Mouse (Mus musculus) limb, embryonic 15.5 days (tissue): ENCODE measurements around the gene Abcb1b. TPM values are rescaled to one million over a fixed set of nuclear protein-coding genes. Genes with fewer than 3 reads are reported as not detected.
"Not testable (repeated sequence)": the region's sequence is repeated elsewhere in the genome, so short reads cannot be mapped to it uniquely, and the experiment has no call there.

Source experiments
- ATAC-seq: fragments of 200-750 bp; cut with Nextera tagmentation; 2 replicates; pipeline ENCODE4 v1.8.0; 2017; ENCODE audit warnings: low read depth, moderate TSS enrichment; ENCODE audit not compliant: insufficient number of reproducible peaks, low FRiP score, low TSS enrichment
- H3K27ac ChIP-seq: fragments of 300-500 bp; sonication (generic); 2 replicates; pipeline ENCODE4 v1.5.1; 2015; ENCODE audit warnings: moderate library complexity, mild to moderate bottlenecking, inconsistent platforms
- H3K27me3 ChIP-seq: fragments of 300-500 bp; sonication (generic); 2 replicates; pipeline ENCODE4 v1.6.1; 2015; ENCODE audit warnings: inconsistent platforms
- H3K36me3 ChIP-seq: fragments of 300-500 bp; sonication (generic); 2 replicates; pipeline ENCODE4 v1.6.1; 2015; ENCODE audit warnings: inconsistent platforms
- H3K4me1 ChIP-seq: fragments of 300-500 bp; sonication (generic); 2 replicates; pipeline ENCODE4 v1.6.1; 2015; ENCODE audit warnings: inconsistent platforms
- H3K4me2 ChIP-seq: fragments of 300-500 bp; sonication (generic); 2 replicates; pipeline ENCODE4 v1.6.1; 2015; ENCODE audit warnings: mild to moderate bottlenecking, inconsistent platforms
- H3K4me3 ChIP-seq: fragments of 300-500 bp; sonication (generic); 2 replicates; pipeline ENCODE4 v1.5.1; 2015; ENCODE audit warnings: mild to moderate bottlenecking, inconsistent platforms
- H3K9ac ChIP-seq: fragments of 300-500 bp; sonication (generic); 2 replicates; pipeline ENCODE4 v1.6.1; 2015; ENCODE audit warnings: inconsistent platforms
- H3K9me3 ChIP-seq: fragments of 300-500 bp; sonication (generic); 2 replicates; pipeline ENCODE4 v1.6.1; 2016; ENCODE audit warnings: inconsistent platforms
- WGBS: fragments of 180-500 bp; shearing (Covaris S2); methylation state at CpG from one replicate; pipeline ENCODE4 v1.1.7; 2015; 5-methylcytosine and 5-hydroxymethylcytosine counted together
- polyA plus RNA-seq: library from polyadenylated mRNA; unstranded; fragments of >200 nt; fragmentation: Nextera tagmentation; extraction: Ambion mirVana; gene quantifications from 2 replicates; pipeline ENCODE4 v1.2.1, GENCODE M21; 2015

Abcb1b gene
- polyA plus RNA-seq, 1 experiment from 2014 or later, result 2.8 TPM

DNA sequence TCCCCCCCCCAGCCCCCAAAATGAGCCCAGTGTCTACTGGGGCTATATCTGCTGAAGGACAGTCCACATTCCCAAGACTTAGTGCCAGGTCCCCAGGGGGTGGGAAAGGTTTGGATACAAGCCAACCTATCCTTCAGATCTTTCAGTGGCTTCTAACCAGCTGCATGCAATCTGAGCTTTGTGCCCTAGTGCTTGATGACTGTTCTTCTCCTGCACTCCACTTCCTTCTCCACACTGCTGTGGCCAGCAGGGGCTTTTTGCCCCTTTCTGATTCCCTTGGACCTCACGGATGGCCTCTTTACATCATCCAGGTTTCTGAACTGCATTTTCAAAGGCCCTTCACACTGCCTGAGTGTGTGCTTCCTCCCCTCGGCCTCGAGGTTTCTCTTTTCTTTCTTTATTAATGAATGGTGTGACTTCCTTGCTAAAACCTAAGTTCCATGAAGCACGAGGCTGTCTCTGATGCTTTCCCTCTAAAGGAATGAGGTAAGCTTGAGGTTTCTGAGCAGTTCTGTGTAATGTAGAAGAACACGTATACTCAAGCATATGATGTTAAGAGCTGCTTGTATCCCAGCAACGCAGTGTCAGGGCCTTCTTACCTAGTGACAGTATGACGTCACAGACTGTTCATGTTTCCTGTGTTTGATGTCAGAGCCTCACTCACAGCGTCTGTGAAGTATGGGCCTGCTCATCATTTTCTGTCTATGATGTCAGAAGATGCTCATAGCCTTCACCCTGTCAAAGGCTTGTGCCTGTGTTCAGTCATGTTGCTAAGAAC is 40.9 kb downstream of the Abcb1b start:
- Histone ChIP-seq H3K27me3 (no peaks in the 10 kb centered on the region), H3K9me3 (no peaks in the 10 kb centered on the region), H3K4me3 (no peak overlapping the region), H3K9ac (no peak overlapping the region), H3K27ac (no peak overlapping the region), H3K4me2 (no peak overlapping the region), H3K4me1 (0 out of 2 replicates have a peak, but pooled peaks cover 4% of the 10 kb centered on the region), H3K36me3 (no peaks in the 10 kb centered on the region)
- WGBS, result 58% methylated on average over 8 of the region's 8 CpGs
- no peak for ATAC-seq

GRCm38 (mm10) chr5:8839651-8840050 is 41.7 kb downstream of the Abcb1b start:
- H3K4me1 ChIP-seq, result 0 out of 2 replicates have a peak, but pooled peaks cover 4% of the 10 kb centered on the region
- H3K9me3 ChIP-seq, result no peaks in the 10 kb centered on the region
- no peak overlapping the region for H3K9ac ChIP-seq
- H3K4me3 ChIP-seq, result no peak overlapping the region
- 88% methylated on average over 4 of the region's 4 CpGs for WGBS
- no peak overlapping the region for H3K27ac ChIP-seq
- no peaks in the 10 kb centered on the region for H3K27me3 ChIP-seq
- no peak for ATAC-seq
- no peak overlapping the region for H3K4me2 ChIP-seq
- no peaks in the 10 kb centered on the region for H3K36me3 ChIP-seq

DNA sequence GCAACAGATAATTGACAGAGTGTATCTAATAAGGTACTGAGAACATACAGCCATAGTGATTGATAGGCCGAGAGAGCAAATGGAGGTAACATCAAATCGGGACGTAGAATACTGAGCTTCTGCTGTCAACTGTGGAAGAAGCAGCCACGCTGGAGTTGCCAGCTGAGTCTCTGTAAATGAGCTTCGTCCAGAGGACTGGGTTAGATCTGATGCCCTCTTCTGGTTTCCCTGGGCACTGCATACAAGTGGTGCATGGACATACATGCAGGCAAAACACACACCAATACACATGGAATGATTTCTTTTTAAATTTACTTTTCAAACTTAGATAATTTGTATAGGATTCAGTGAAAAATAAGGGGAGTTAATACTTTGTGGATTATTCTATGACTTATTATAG is 42.9 kb downstream of the Abcb1b start:
- H3K4me3 ChIP-seq, result no peak overlapping the region
- no peak overlapping the region for H3K27ac ChIP-seq
- no peaks in the 10 kb centered on the region for H3K27me3 ChIP-seq
- no peaks in the 10 kb centered on the region for H3K9me3 ChIP-seq
- H3K36me3 ChIP-seq, result no peaks in the 10 kb centered on the region
- no peak for ATAC-seq
- H3K4me2 ChIP-seq, result no peak overlapping the region
- no peak overlapping the region for H3K9ac ChIP-seq
- 0 out of 2 replicates have a peak, but pooled peaks cover 4% of the 10 kb centered on the region for H3K4me1 ChIP-seq
- 35% methylated on average over 5 of the region's 5 CpGs for WGBS

DNA sequence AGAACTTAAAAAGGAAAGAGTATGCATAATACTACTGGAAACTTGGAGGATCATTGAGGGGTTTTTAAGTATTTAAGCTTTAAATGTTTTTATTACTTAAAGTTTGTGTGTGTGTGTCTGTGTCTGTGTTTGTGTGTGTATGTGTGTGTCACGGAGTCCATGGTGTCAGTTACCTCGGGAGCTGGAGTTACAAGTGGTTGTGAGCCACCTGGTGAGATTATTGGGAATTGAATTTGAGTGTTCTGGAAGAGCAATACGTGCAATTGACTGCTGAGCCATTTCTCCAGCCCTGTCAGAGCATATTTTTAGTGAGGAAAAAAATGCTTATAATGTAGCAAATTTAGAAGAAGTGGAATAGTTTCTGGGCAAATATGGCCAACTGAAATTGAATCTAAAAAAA is 44.9 kb downstream of the Abcb1b start:
- WGBS, result 24% methylated on average over 3 of the region's 3 CpGs
- 0 out of 2 replicates have a peak, but pooled peaks cover 4% of the 10 kb centered on the region for H3K4me1 ChIP-seq
- no peak for ATAC-seq

DNA sequence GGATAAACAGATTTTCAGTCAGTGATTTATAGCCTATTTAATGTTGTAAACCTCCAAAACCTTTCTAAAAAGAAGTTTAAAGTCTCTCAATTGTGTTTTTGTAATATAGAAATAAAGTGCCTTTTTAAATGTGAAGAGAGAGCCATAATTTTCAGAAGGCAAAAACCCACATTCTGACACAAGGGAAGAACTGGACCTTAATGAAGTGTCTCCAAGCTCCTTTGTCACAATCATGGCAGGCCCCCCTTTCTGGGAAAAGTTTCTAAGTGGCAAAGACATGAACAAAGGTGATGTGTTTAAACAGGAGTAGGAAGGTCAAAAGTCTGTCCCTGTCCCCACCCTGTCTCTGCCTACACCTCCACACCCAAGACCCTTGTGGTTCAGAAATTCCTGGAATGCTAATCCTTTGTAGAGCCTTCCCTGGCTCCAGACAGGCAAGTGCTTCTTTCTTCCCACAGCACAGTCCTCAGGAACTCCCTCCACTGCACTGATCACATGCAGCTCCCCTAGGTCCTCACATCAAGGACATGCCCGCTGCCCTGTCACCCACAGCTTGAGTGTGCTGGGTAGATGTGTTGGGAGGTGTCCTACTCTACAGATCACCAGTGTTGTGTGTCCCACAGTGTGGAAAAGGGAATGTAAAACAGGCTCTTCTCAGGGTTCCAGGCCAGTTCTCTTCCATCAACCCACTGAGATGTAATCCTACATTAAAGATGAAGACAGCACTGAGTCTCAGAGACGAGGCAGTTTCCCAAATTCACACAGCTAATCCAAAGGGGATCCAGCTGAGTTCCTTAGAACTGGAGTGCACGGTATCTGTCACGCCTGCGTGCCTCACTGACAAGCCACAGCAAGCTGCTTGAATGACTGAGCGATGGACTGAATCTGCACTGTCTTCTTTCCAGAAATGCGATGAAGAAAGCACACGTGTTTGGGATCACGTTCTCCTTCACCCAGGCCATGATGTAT is 50.9 kb downstream of the Abcb1b start:
- H3K9ac ChIP-seq, H3K27ac ChIP-seq, H3K27me3 ChIP-seq, H3K36me3 ChIP-seq, ATAC-seq, H3K4me2 ChIP-seq, H3K9me3 ChIP-seq, H3K4me3 ChIP-seq, H3K4me1 ChIP-seq: not testable (repeated sequence)
- WGBS, result 68% methylated on average over 7 of the region's 9 CpGs

More for the DNA sequence above, 44.9 kb downstream of the Abcb1b start:
- Histone ChIP-seq H3K9me3 (no peaks in the 10 kb centered on the region), H3K4me2 (no peak overlapping the region), H3K27me3 (no peaks in the 10 kb centered on the region), H3K4me3 (no peak overlapping the region), H3K27ac (no peak overlapping the region), H3K36me3 (no peaks in the 10 kb centered on the region), H3K9ac (no peak overlapping the region)

DNA sequence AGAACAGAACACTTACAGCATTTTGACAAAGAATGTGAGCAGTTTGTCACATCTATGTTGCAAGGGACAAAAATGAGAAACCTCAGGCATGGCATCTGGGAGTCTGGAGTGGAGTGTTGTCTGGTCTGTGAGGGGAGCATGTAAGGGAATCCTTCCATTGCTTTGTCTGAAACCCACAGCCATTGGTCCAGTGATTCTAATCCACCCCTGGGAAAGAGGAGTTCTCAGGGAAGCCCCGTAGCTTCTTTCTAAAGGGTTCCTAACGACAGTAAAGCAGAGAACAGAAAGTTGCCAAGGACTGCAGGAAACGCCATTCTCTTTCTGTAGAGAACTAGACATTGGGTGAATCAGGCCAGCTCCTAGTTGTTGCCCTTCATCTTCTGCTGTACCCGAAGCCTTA is 52.9 kb downstream of the Abcb1b start:
- H3K4me3 ChIP-seq, result no peak overlapping the region
- WGBS, result 74% methylated on average over 4 of the region's 4 CpGs
- H3K36me3 ChIP-seq, result no peaks in the 10 kb centered on the region
- no peak for ATAC-seq
- no peaks in the 10 kb centered on the region for H3K27me3 ChIP-seq
- H3K4me1 ChIP-seq, result no peaks in the 10 kb centered on the region
- no peak overlapping the region for H3K4me2 ChIP-seq
- no peak overlapping the region for H3K27ac ChIP-seq
- H3K9me3 ChIP-seq, result no peaks in the 10 kb centered on the region
- no peak overlapping the region for H3K9ac ChIP-seq

GRCm38 (mm10) chr5:8857201-8857600 is 59.3 kb downstream of the Abcb1b start:
- Histone ChIP-seq H3K4me1 (no peaks in the 10 kb centered on the region), H3K27ac (no peak overlapping the region), H3K4me2 (no peak overlapping the region)

GRCm38 (mm10) chr5:8861811-8862210 is 63.9 kb downstream of the Abcb1b start:
- no peaks in the 10 kb centered on the region for H3K27me3 ChIP-seq
- H3K9ac ChIP-seq, result no peak overlapping the region
- H3K4me3 ChIP-seq, result no peak overlapping the region
- H3K9me3 ChIP-seq, result no peaks in the 10 kb centered on the region
- no peaks in the 10 kb centered on the region for H3K36me3 ChIP-seq
- H3K27ac ChIP-seq, result no peak overlapping the region
- no peak for ATAC-seq
- WGBS, result 72% methylated on average over 1 of the region's 1 CpGs
- H3K4me1 ChIP-seq, result no peaks in the 10 kb centered on the region
- H3K4me2 ChIP-seq, result no peak overlapping the region

More at GRCm38 (mm10) chr5:8857201-8857600, 59.3 kb downstream of the Abcb1b start:
- WGBS, result 73% methylated on average over 6 of the region's 6 CpGs
- ATAC-seq, result no peak
- H3K27me3 ChIP-seq, result no peaks in the 10 kb centered on the region
- no peak overlapping the region for H3K9ac ChIP-seq
- no peaks in the 10 kb centered on the region for H3K36me3 ChIP-seq
- no peaks in the 10 kb centered on the region for H3K9me3 ChIP-seq
- H3K4me3 ChIP-seq, result no peak overlapping the region

GRCm38 (mm10) chr5:8863580-8864337 is 65.8 kb downstream of the Abcb1b start:
- no peaks in the 10 kb centered on the region for H3K36me3 ChIP-seq
- no peak overlapping the region for H3K4me2 ChIP-seq
- no peaks in the 10 kb centered on the region for H3K4me1 ChIP-seq
- no peak overlapping the region for H3K4me3 ChIP-seq
- H3K9me3 ChIP-seq, result no peaks in the 10 kb centered on the region
- no peak for ATAC-seq
- no peak overlapping the region for H3K27ac ChIP-seq
- H3K27me3 ChIP-seq, result no peaks in the 10 kb centered on the region
- H3K9ac ChIP-seq, result no peak overlapping the region
- WGBS, result 61% methylated on average over 14 of the region's 14 CpGs

DNA sequence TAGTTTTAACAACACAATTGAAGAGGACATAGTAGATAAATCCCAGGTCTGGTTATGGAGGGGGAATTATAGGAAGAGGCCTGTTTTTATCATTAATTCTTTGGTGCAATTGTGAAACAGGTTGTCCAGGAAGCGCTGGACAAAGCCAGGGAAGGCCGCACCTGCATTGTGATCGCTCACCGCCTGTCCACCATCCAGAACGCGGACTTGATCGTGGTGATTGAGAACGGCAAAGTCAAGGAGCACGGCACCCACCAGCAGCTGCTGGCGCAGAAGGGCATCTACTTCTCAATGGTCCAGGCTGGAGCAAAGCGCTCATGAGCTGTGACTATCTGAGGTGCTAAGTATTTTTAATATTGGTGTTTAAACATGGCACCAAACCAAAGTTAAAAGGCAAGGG is 67.7 kb downstream of the Abcb1b start:
- H3K4me2 ChIP-seq, H3K27me3 ChIP-seq, H3K4me1 ChIP-seq, H3K36me3 ChIP-seq, H3K4me3 ChIP-seq, H3K9ac ChIP-seq, H3K9me3 ChIP-seq, H3K27ac ChIP-seq, ATAC-seq: not testable (repeated sequence)
- 89% methylated on average over 11 of the region's 11 CpGs for WGBS

GRCm38 (mm10) chr5:8866366-8866765 is 68.4 kb downstream of the Abcb1b start:
- H3K4me3 ChIP-seq, result no peak overlapping the region
- H3K4me1 ChIP-seq, result no peaks in the 10 kb centered on the region
- H3K27ac ChIP-seq, result no peak overlapping the region
- H3K27me3 ChIP-seq, result no peaks in the 10 kb centered on the region
- no peak overlapping the region for H3K9ac ChIP-seq
- WGBS, result 48% methylated on average over 5 of the region's 5 CpGs
- ATAC-seq, result no peak
- H3K36me3 ChIP-seq, result no peaks in the 10 kb centered on the region
- H3K4me2 ChIP-seq, result no peak overlapping the region
- no peaks in the 10 kb centered on the region for H3K9me3 ChIP-seq
